Mouse (Mus musculus) regulatory T cell (primary cell): ENCODE measurements at regions not wholly inside any gene's neighbourhood (a gene's known extent, or its start where the extent isn't known, plus 50 kb on each side); places are given as distances from the start of the nearest gene placed in this dataset.

ENCODE experiments used
- in situ Hi-C: fragments of 300-600 bp; cut with MboI, MseI; formaldehyde crosslinking; loops from one replicate; pipeline ENCODE4 v1.15.1; 2025; ENCODE audit warnings: high pct_unique_total_duplicates

DNA sequence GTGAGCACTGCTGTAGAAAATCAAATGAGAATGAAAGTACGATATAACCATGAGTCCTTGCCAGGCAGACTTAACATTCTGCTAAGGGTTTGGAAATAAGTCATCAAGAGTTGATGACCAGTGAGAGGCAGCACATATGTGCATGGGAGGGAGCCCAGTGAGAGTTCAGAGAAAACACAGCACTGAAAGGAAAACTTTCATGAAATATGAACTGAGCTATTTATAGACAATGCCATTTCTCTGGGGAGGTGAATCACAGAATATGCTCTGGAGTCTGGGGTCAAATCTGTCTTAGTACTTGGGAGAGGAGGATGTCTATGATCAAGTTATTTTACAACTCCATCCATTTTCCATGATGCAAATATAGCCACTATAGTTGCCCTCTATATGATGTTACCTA is 579.4 kb upstream of the Isx start:
- in situ Hi-C loops, result no loop called here

DNA sequence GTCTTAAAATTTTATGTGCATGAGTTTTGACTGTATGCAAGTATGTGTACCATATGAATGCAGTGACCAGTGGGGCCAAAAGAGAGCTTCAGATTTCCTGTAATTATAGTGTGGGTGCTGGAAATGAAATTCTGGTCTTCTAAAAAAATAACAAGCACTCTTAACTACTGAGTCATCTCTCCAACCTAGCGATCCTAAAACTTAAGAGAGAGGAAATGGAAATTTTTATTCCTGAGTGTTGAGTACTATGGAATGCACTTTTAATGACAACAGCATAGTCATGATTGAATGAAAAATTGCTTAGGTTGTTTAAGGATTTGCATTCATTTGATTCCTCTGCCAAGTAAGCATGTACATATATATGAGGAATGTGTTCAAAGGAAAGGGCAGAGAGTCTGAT is 575.3 kb upstream of the Isx start:
- in situ Hi-C loops, result no loop called here

DNA sequence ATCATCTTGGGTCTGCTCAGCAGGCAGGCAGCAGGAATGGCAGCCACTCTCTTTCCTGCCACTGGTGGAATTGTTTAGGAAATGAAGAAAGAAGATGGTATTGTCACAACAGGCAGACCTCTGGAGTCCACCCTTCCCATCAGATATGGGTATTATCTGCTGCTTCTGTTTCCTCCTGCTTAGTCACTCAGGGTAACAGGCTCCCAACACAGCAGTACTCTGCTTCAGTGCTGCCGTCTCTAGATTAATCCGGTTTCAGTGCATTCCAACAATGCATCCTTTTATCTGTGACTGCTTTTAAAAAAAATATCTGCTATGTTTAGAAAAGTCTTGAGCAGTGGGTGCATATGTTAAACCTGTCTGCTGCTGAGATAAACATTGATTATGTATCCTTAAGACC is 563.2 kb upstream of the Isx start:
- in situ Hi-C loops, result loop anchor here (5.0 to 10.0 kb wide), 2 partner anchors 83 to 1415 kb away; no protein-coding TSS in a partner anchor

DNA sequence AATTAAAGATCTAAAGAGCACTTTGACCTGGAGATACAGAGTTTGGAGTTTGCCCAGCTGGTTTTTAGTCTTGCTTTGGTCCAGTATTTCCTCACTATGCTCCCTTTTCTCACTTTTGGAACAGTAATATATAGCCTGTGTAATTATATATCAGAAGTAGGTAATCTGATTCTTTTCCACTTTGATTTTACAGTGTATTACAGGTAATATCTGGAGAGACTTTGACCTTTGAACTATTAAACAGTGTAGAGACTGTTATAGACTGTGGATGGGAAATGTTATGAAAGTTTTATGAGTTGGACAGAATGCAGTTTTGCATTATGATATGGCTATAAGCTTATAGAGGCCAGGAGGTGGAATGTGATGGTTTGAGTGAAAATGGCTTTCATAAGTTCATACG is 557.6 kb upstream of the Isx start:
- in situ Hi-C loops, result no loop called here

DNA sequence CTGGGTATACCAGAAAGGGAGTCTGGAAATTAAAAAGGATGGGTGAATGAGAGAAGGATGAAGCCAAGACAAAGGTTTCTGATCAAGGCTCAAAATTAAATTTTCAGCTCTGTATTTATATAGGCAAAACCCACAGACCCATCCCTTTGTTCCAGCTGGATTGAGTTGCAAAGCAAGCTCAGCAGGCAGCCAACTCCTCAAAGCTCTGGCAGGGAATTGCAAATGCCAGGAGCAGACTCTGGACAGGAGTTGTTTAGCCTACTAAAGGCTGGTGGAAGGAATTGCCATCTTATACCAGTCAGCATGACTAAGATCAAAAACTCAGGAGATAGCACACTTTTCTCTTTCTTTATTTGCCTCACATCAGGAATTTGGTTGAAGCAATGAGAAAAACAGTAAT is 545.5 kb upstream of the Isx start:
- in situ Hi-C loops, result no loop called here

DNA sequence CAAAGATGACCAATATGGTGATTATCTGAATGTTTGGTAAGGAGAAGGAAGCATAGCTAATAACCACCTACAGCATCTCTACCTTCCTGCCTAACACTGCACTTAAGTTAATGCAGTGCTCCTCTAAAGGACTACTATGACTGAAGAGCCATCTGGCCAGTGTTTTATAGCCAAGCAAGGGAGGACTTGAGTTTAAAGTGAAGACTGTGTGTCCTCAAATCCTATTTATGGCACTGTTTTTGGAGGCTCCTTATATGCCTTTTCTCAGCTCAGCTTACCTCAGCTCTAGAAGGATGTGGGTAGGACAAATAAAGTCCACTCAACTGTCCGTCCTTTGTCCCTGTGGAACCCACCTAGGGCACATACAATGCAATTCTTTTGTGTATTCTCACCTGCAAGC is 529.0 kb upstream of the Isx start:
- in situ Hi-C loops, result no loop called here
